Comparison of ENCODE assay signal across 26 mouse cellular contexts in genomic region chr7:142389961-142390650, GRCm38 (mm10). TPM values are rescaled to one million over a fixed set of nuclear protein-coding genes. Genes with fewer than 3 reads are reported as not detected.
DNase-seq lines count a peak whose midpoint lies in the region; ATAC-seq and TF ChIP-seq lines count a peak whose summit lies in the region.
"Had no signal": no experiment of that assay in that cellular context is flagged by ENCODE, and none has a peak within 500 bp of the region (broad histone marks: within the 10 kb centered on the region; RNA-seq: fewer than 3 reads in every experiment).

No protein-coding gene starts in this region.

- peak; percentile 14 to 63 for DNase-seq in adrenal gland, adult (ENCODE audit: inconsistent age in 2 of 2, low spot score in 1 of 2)
- no peak for DNase-seq in adrenal gland, adult 18-20 months (ENCODE audit: low spot score in 2 of 2)
- peak; percentile 4 for DNase-seq in thymus, postnatal 4 days
- DNase-seq in thymus, adult 18-20 months = no peak
- no peak for DNase-seq in liver, postnatal 0 days
- DNase-seq in T-cell, adult 2 months (ENCODE audit: low spot score) = no peak
- no peak for DNase-seq in retina, embryonic 14.5 days (ENCODE audit: low spot score)
- DNase-seq: adrenal gland, postnatal 25 days; cerebellum, postnatal 25 days; gastrocnemius, postnatal 36 days; heart, postnatal 4 days; layer of hippocampus, postnatal 36 days; left cerebral cortex, postnatal 4 days; right cerebral cortex, postnatal 25 days; thymus, postnatal 25 days had no signal

- peak overlapping the region; percentile 10 for H3K4me2 ChIP-seq in liver, postnatal 0 days (ENCODE audit: low read depth, low read length)
- no peak overlapping the region for H3K4me2 ChIP-seq in hindbrain, embryonic 13.5 days
- H3K4me2 ChIP-seq: heart, embryonic 13.5 days had no signal

- TF ChIP-seq CTCF in liver, postnatal 0 days (IDR thresholded peaks at IDR 0.05; ENCODE audit: low read depth) = no peak

- H3K4me3 ChIP-seq in liver, postnatal 0 days (ENCODE audit: low read depth, low read length) = no peak overlapping the region
- H3K4me3 ChIP-seq in hindbrain, embryonic 13.5 days = no peak overlapping the region
- H3K4me3 ChIP-seq: erythroblast, embryonic 14.5 days; heart, embryonic 13.5 days had no signal

- H3K27ac ChIP-seq in liver, postnatal 0 days (ENCODE audit: low read depth) = peak overlapping the region; percentile 74
- no peak overlapping the region for H3K27ac ChIP-seq in hindbrain, embryonic 13.5 days
- H3K27ac ChIP-seq: heart, embryonic 13.5 days had no signal

- TF ChIP-seq EP300 in liver, postnatal 0 days (IDR thresholded peaks at IDR 0.05; ENCODE audit: low read depth) = no peak

- no peaks in the 10 kb centered on the region for H3K9me3 ChIP-seq in liver, postnatal 0 days (ENCODE audit: low read length)
- no peaks in the 10 kb centered on the region for H3K9me3 ChIP-seq in hindbrain, embryonic 13.5 days
- H3K9me3 ChIP-seq: heart, embryonic 13.5 days had no signal

- 74% methylated on average over 3 of the region's 3 CpGs for WGBS in liver, postnatal 0 days (ENCODE audit: insufficient replicate concordance)
- WGBS in hindbrain, embryonic 13.5 days = 92% methylated on average over 3 of the region's 3 CpGs

- H3K36me3 ChIP-seq in liver, postnatal 0 days (replicated peaks; ENCODE audit: insufficient read depth, low read length) = peaks cover 11% of the 10 kb centered on the region
- H3K36me3 ChIP-seq in hindbrain, embryonic 13.5 days = peaks cover 8% of the 10 kb centered on the region

- H3K9ac ChIP-seq in liver, postnatal 0 days (replicated peaks) = no peak overlapping the region
- H3K9ac ChIP-seq in hindbrain, embryonic 13.5 days = no peak overlapping the region
- H3K9ac ChIP-seq: heart, embryonic 13.5 days had no signal

- ATAC-seq in liver, postnatal 0 days = no peak
- ATAC-seq in hindbrain, embryonic 13.5 days (ENCODE audit: low FRiP score) = no peak
- ATAC-seq: forebrain, embryonic 14.5 days had no signal

- peaks cover 60% of the 10 kb centered on the region for H3K4me1 ChIP-seq in liver, postnatal 0 days (ENCODE audit: insufficient read depth)
- peaks cover 22% of the 10 kb centered on the region for H3K4me1 ChIP-seq in hindbrain, embryonic 13.5 days (replicated peaks)

- H3K27me3 ChIP-seq in liver, postnatal 0 days (ENCODE audit: insufficient read depth, low read length) = no peaks in the 10 kb centered on the region
- peaks cover 6% of the 10 kb centered on the region; the same call in 1 of the 2 replicates for H3K27me3 ChIP-seq in hindbrain, embryonic 13.5 days
- H3K27me3 ChIP-seq: CH12.LX; heart, embryonic 13.5 days had no signal

RNA-seq across cellular contexts. Expression of gene Ctsd, which starts 2.3 kb away (rescaled TPM):
- total RNA-seq in adrenal gland, adult 18-20 months (2021) = 1,000 to 10,000 TPM; 1,152 to 1,350 TPM
- polyA plus RNA-seq in liver, postnatal 0 days (2015; fragmentation: Nextera tagmentation; extraction: Ambion mirVana) = 311 and 324 TPM in 2 replicates
- polyA plus RNA-seq in hindbrain, embryonic 13.5 days (2015; fragmentation: Nextera tagmentation; extraction: Ambion mirVana) = 270 and 293 TPM in 2 replicates

RNA-seq across cellular contexts. Expression of gene Gm49369, which starts 7.6 kb away (rescaled TPM):
- 1 to 10 TPM; 3.1 to 9.4 TPM for total RNA-seq in adrenal gland, adult 18-20 months (2021)
- not detected in 2 replicates for polyA plus RNA-seq in liver, postnatal 0 days (2015; fragmentation: Nextera tagmentation; extraction: Ambion mirVana)
- polyA plus RNA-seq in hindbrain, embryonic 13.5 days (2015; fragmentation: Nextera tagmentation; extraction: Ambion mirVana) = 0.36 TPM in 1 of 2 replicates, not detected in the other
- total RNA-seq: layer of hippocampus, postnatal 36 days; megakaryocyte-erythroid progenitor cell, adult 5-6 weeks had no signal
- polyA plus RNA-seq: embryonic facial prominence, embryonic 11.5 days; forebrain, embryonic 14.5 days; heart, embryonic 13.5 days; intestine, embryonic 14.5 days; kidney, embryonic 14.5 days; large intestine, adult 2 months had no signal

RNA-seq across cellular contexts. Expression of gene Ifitm10, which starts 16.6 kb away (rescaled TPM):
- 1 to 10 TPM; 2.1 to 3.1 TPM for total RNA-seq in adrenal gland, adult 18-20 months (2021)
- 2.1 and 2.2 TPM in 2 replicates for polyA plus RNA-seq in liver, postnatal 0 days (2015; fragmentation: Nextera tagmentation; extraction: Ambion mirVana)
- polyA plus RNA-seq in hindbrain, embryonic 13.5 days (2015; fragmentation: Nextera tagmentation; extraction: Ambion mirVana) = 2.3 and 2.6 TPM in 2 replicates
- total RNA-seq: CH12.LX; megakaryocyte-erythroid progenitor cell, adult 5-6 weeks had no signal

RNA-seq across cellular contexts. Expression of gene Syt8, which starts 44.5 kb away (rescaled TPM):
- total RNA-seq in adrenal gland, adult 18-20 months (2021) = not detected
- not detected in 2 replicates for polyA plus RNA-seq in liver, postnatal 0 days (2015; fragmentation: Nextera tagmentation; extraction: Ambion mirVana)
- not detected in 2 replicates for polyA plus RNA-seq in hindbrain, embryonic 13.5 days (2015; fragmentation: Nextera tagmentation; extraction: Ambion mirVana)
- total RNA-seq: adrenal gland, postnatal 25 days; CH12.LX; gastrocnemius, postnatal 36 days; heart, postnatal 4 days; layer of hippocampus, postnatal 36 days; left cerebral cortex, postnatal 4 days; megakaryocyte-erythroid progenitor cell, adult 5-6 weeks had no signal
- polyA plus RNA-seq: embryonic facial prominence, embryonic 11.5 days; erythroblast, embryonic 14.5 days; forebrain, embryonic 14.5 days; kidney, embryonic 14.5 days; neural tube, embryonic 14.5 days had no signal

RNA-seq across cellular contexts. Expression of gene Tnni2, which starts 51.5 kb away (rescaled TPM):
- total RNA-seq in adrenal gland, adult 18-20 months (2021) = 10 to 100 TPM in 1 of 2 experiments, under 1 TPM in 1; 0.83 to 10.2 TPM
- polyA plus RNA-seq in liver, postnatal 0 days (2015; fragmentation: Nextera tagmentation; extraction: Ambion mirVana) = 6.9 and 72.7 TPM in 2 replicates
- 1.4 and 1.8 TPM in 2 replicates for polyA plus RNA-seq in hindbrain, embryonic 13.5 days (2015; fragmentation: Nextera tagmentation; extraction: Ambion mirVana)
- total RNA-seq: adrenal gland, postnatal 25 days; layer of hippocampus, postnatal 36 days; left cerebral cortex, postnatal 4 days had no signal
- polyA plus RNA-seq: erythroblast, embryonic 14.5 days had no signal

Comparison
In these comparisons a context has a peak if more than half of its experiments do, and no peak if none do; other contexts are left out.
1. DNase-seq: peak in adrenal gland, adult (2 of 2) and thymus, postnatal 4 days (single experiment); none in adrenal gland, adult 18-20 months (0 of 2), thymus, adult 18-20 months (0 of 2), liver, postnatal 0 days (single experiment), T-cell, adult 2 months (single experiment) and retina, embryonic 14.5 days (single experiment).